ENCODE assay signal across 7 mouse cellular contexts in the genomic region with DNA sequence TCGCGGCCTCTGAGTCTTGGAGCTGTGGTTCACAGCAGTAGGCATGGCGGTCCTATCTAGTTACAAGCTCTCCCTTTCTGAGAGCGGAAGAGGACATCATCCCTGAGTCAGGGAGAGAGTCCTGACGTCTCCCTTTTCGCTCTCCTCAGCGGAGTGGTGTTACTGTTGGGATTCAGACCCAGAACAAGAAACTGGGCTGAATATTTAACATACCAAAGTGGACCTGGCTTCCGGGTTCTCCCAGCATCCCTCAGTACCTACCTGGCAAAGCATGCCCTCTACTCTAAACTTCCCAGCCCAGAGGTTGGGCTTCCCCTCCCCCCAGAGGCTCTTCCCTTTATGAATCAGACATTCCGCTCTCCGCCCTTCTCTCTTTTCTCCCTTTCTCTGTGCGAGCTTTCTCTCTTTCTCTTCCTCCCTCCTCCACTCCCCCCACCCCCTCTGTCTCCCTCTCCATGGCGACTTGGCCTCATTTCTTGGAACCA. TPM values are rescaled to one million over a fixed set of nuclear protein-coding genes. Genes with fewer than 3 reads are reported as not detected.
DNase-seq lines count a peak whose midpoint lies in the region; ATAC-seq and TF ChIP-seq lines count a peak whose summit lies in the region.

No protein-coding gene starts in this region.

- WGBS in neural tube, embryonic 11.5 days: 23% methylated on average over 12 of the region's 12 CpGs
- 19% methylated on average over 12 of the region's 12 CpGs for WGBS in heart, embryonic 16.5 days
- 19% methylated on average over 12 of the region's 12 CpGs for WGBS in neural tube, embryonic 14.5 days

- no peak for ATAC-seq in neural tube, embryonic 11.5 days (ENCODE audit: insufficient read depth, low FRiP score, low TSS enrichment)
- 0 out of 2 replicates have a peak, but pooled peaks have one; percentile 8 for ATAC-seq in heart, embryonic 16.5 days (replicated peaks; ENCODE audit: extremely low read depth, insufficient read depth, low FRiP score)
- ATAC-seq in neural tube, embryonic 14.5 days (ENCODE audit: low read depth): no peak

- H3K4me1 ChIP-seq in neural tube, embryonic 11.5 days (ENCODE audit: control insufficient read depth, insufficient read depth, low read length): peaks cover 5% of the 10 kb centered on the region; the same call in 1 of the 2 replicates
- peaks cover 11% of the 10 kb centered on the region for H3K4me1 ChIP-seq in cortical plate, adult 2 months (ENCODE audit: control insufficient read depth, insufficient read depth, low read length)
- H3K4me1 ChIP-seq in heart, embryonic 16.5 days (ENCODE audit: control insufficient read depth, insufficient read depth, low read length): peaks cover 31% of the 10 kb centered on the region
- H3K4me1 ChIP-seq in neural tube, embryonic 14.5 days (ENCODE audit: control insufficient read depth, insufficient read depth, low read length): peaks cover 10% of the 10 kb centered on the region; the same call in 1 of the 2 replicates

- peak overlapping the region; percentile 34 for H3K4me3 ChIP-seq in neural tube, embryonic 11.5 days (ENCODE audit: low read depth, low read length)
- peak overlapping the region; percentile 39 for H3K4me3 ChIP-seq in cortical plate, adult 2 months (ENCODE audit: insufficient read depth, low read length)
- H3K4me3 ChIP-seq in heart, embryonic 16.5 days (ENCODE audit: low read length): peak overlapping the region; percentile 60
- peak overlapping the region; percentile 30 for H3K4me3 ChIP-seq in neural tube, embryonic 14.5 days (ENCODE audit: low read depth, low read length)

- peak overlapping the region; percentile 57 for H3K4me2 ChIP-seq in neural tube, embryonic 11.5 days (ENCODE audit: low read depth)
- H3K4me2 ChIP-seq in heart, embryonic 16.5 days (ENCODE audit: low read depth, low read length): peak overlapping the region; percentile 74
- H3K4me2 ChIP-seq in neural tube, embryonic 14.5 days (ENCODE audit: low read depth, low read length): peak overlapping the region; percentile 60

- peak overlapping the region; percentile 8 for H3K9ac ChIP-seq in neural tube, embryonic 11.5 days (ENCODE audit: low read length)
- peak overlapping the region; percentile 68 for H3K9ac ChIP-seq in heart, embryonic 16.5 days (ENCODE audit: low read length)
- no peak overlapping the region; the same call in 1 of the 2 replicates for H3K9ac ChIP-seq in neural tube, embryonic 14.5 days (replicated peaks; ENCODE audit: low read depth, low read length)

- H3K36me3 ChIP-seq in neural tube, embryonic 11.5 days (ENCODE audit: control insufficient read depth, insufficient read depth, low read length): no peaks in the 10 kb centered on the region
- no peaks in the 10 kb centered on the region for H3K36me3 ChIP-seq in heart, embryonic 16.5 days (ENCODE audit: control insufficient read depth, insufficient read depth)
- H3K36me3 ChIP-seq in neural tube, embryonic 14.5 days (ENCODE audit: control insufficient read depth, insufficient read depth, low read length): no peaks in the 10 kb centered on the region

- H3K27ac ChIP-seq in neural tube, embryonic 11.5 days (ENCODE audit: low read depth, low read length): no peak overlapping the region
- H3K27ac ChIP-seq in cortical plate, adult 2 months (ENCODE audit: insufficient read depth, low read length): peak overlapping the region; percentile 43
- peak overlapping the region; percentile 35; the same call in 1 of the 2 replicates for H3K27ac ChIP-seq in heart, embryonic 16.5 days (ENCODE audit: low read length)
- no peak overlapping the region for H3K27ac ChIP-seq in neural tube, embryonic 14.5 days (ENCODE audit: low read depth, low read length)

- no peak for TF ChIP-seq CTCF in cortical plate, adult 2 months (IDR thresholded peaks at IDR 0.05; ENCODE audit: extremely low read depth, insufficient read depth, low read length)

- DNase-seq in neural tube, embryonic 11.5 days (ENCODE audit: low spot score): no peak
- DNase-seq in neural tube, embryonic 10.5 days (ENCODE audit: extremely low spot score, low spot score): no peak
- DNase-seq in kidney, postnatal 4 days: peak; percentile 33 to 55
- DNase-seq in c-Kit-positive CD71-positive TER-119-positive erythroid progenitor cells, embryonic 14.5 days (ENCODE audit: low spot score): no peak

- no peaks in the 10 kb centered on the region for H3K27me3 ChIP-seq in neural tube, embryonic 11.5 days (ENCODE audit: control insufficient read depth, insufficient read depth, low read length)
- no peaks in the 10 kb centered on the region for H3K27me3 ChIP-seq in heart, embryonic 16.5 days (ENCODE audit: control insufficient read depth, insufficient read depth, low read length)
- no peaks in the 10 kb centered on the region for H3K27me3 ChIP-seq in neural tube, embryonic 14.5 days (ENCODE audit: control insufficient read depth, insufficient read depth, low read length)

- TF ChIP-seq POLR2A in cortical plate, adult 2 months (IDR thresholded peaks at IDR 0.05; ENCODE audit: extremely low read depth, insufficient read depth, low read length): peak; percentile 54

- H3K9me3 ChIP-seq in neural tube, embryonic 11.5 days (ENCODE audit: control insufficient read depth, low read length): no peaks in the 10 kb centered on the region
- H3K9me3 ChIP-seq in heart, embryonic 16.5 days (replicated peaks; ENCODE audit: control insufficient read depth, low read length): no peaks in the 10 kb centered on the region
- no peaks in the 10 kb centered on the region for H3K9me3 ChIP-seq in neural tube, embryonic 14.5 days (ENCODE audit: control insufficient read depth, low read length)

RNA-seq across cellular contexts. Expression of a gene that starts 5.3 kb away (rescaled TPM):
- 2.0 and 2.4 TPM in 2 replicates for polyA plus RNA-seq in neural tube, embryonic 11.5 days (2014; fragmentation: Nextera tagmentation; extraction: Ambion mirVana)
- 0.13 and 0.23 TPM in 2 replicates for polyA plus RNA-seq in cortical plate, adult 2 months (2012; rRNA removed)
- 0.19 and 0.34 TPM in 2 replicates for polyA plus RNA-seq in heart, embryonic 16.5 days (2015; fragmentation: Nextera tagmentation; extraction: Ambion mirVana)
- polyA plus RNA-seq in neural tube, embryonic 14.5 days (2014; fragmentation: Nextera tagmentation; extraction: Ambion mirVana): 0.19 and 0.27 TPM in 2 replicates

RNA-seq across cellular contexts. Expression of a gene that starts 55.9 kb away (rescaled TPM):
- polyA plus RNA-seq in neural tube, embryonic 11.5 days (2014; fragmentation: Nextera tagmentation; extraction: Ambion mirVana): 9.0 and 9.6 TPM in 2 replicates
- polyA plus RNA-seq in cortical plate, adult 2 months (2012; rRNA removed): 5.4 and 7.4 TPM in 2 replicates
- polyA plus RNA-seq in heart, embryonic 16.5 days (2015; fragmentation: Nextera tagmentation; extraction: Ambion mirVana): 5.0 and 7.4 TPM in 2 replicates
- 1.9 and 3.7 TPM in 2 replicates for polyA plus RNA-seq in neural tube, embryonic 14.5 days (2014; fragmentation: Nextera tagmentation; extraction: Ambion mirVana)

Comparison
In these comparisons a context has a peak if more than half of its experiments do, and no peak if none do; other contexts are left out.
1. DNase-seq: peak in kidney, postnatal 4 days (2 of 2); none in neural tube, embryonic 11.5 days (single experiment), neural tube, embryonic 10.5 days (single experiment) and c-Kit-positive CD71-positive TER-119-positive erythroid progenitor cells, embryonic 14.5 days (single experiment).
2. H3K27ac ChIP-seq: peak in cortical plate, adult 2 months (single experiment) and heart, embryonic 16.5 days (single experiment); none in neural tube, embryonic 11.5 days (single experiment) and neural tube, embryonic 14.5 days (single experiment).
3. Peak in every context shown above with its lines, with median percentiles within 50 percentile points of each other: H3K4me2 ChIP-seq and H3K4me3 ChIP-seq.